Mouse (Mus musculus) intestine, postnatal 0 days (tissue): ENCODE results near the gene Dkc1. TPM values are rescaled to one million over a fixed set of nuclear protein-coding genes. Genes with fewer than 3 reads are reported as not detected.
"Not testable (repeated sequence)": the region's sequence is repeated elsewhere in the genome, so short reads cannot be mapped to it uniquely, and the experiment has no call there.

Experiments used
- ATAC-seq: fragments of 200-750 bp; cut with Nextera tagmentation; 2 replicates; pipeline ENCODE4 v1.8.0; 2017; ENCODE audit warnings: mild to moderate bottlenecking, moderate TSS enrichment, moderate library complexity
- H3K27ac ChIP-seq: fragments of 300-500 bp; sonication (generic); 2 replicates; pipeline ENCODE4 v1.5.1; 2014; ENCODE audit warnings: mild to moderate bottlenecking, low read depth, low read length, moderate library complexity
- H3K27me3 ChIP-seq: fragments of 300-500 bp; sonication (generic); replicated peaks from 2 replicates; pipeline ENCODE4 v1.6.1; 2014; ENCODE audit warnings: low read length, mixed read lengths; ENCODE audit not compliant: control insufficient read depth, insufficient read depth
- H3K36me3 ChIP-seq: fragments of 300-500 bp; sonication (generic); 2 replicates; pipeline ENCODE4 v1.6.1; 2014; ENCODE audit warnings: mild to moderate bottlenecking, moderate library complexity; ENCODE audit not compliant: control insufficient read depth, insufficient read depth
- H3K4me1 ChIP-seq: fragments of 300-500 bp; sonication (generic); replicated peaks from 2 replicates; pipeline ENCODE4 v1.6.1; 2014; ENCODE audit warnings: antibody characterized with exemption, low read length, mixed read lengths; ENCODE audit not compliant: control insufficient read depth, insufficient read depth
- H3K4me2 ChIP-seq: fragments of 300-500 bp; sonication (generic); replicated peaks from 2 replicates; pipeline ENCODE4 v1.6.1; 2014; ENCODE audit warnings: low read depth, mild to moderate bottlenecking, moderate library complexity
- H3K4me3 ChIP-seq: fragments of 300-500 bp; sonication (generic); 2 replicates; pipeline ENCODE4 v1.5.1; 2014; ENCODE audit warnings: low read depth, low read length
- H3K9ac ChIP-seq: fragments of 300-500 bp; sonication (generic); 2 replicates; pipeline ENCODE4 v1.6.1; 2014; ENCODE audit warnings: mild to moderate bottlenecking, low read depth, low read length
- H3K9me3 ChIP-seq: fragments of 300-500 bp; sonication (generic); 2 replicates; pipeline ENCODE4 v1.6.1; 2016; ENCODE audit warnings: mixed run types; ENCODE audit not compliant: control insufficient read depth
- CTCF ChIP-seq: sonication (generic); IDR thresholded peaks from 2 replicates; pipeline ENCODE4 v1.5.1; 2016; ENCODE audit warnings: low read depth, mild to moderate bottlenecking, control low read depth, antibody characterized with exemption, moderate library complexity
- WGBS: fragments of 180-500 bp; shearing (Covaris S2); extraction: QIAGEN DNeasy Blood & Tissue Kit; methylation state at CpG from one replicate; pipeline ENCODE4 v1.1.7; 2014; 5-methylcytosine and 5-hydroxymethylcytosine counted together
- polyA plus RNA-seq: library from polyadenylated mRNA; unstranded; fragments of >200 nt; fragmentation: Nextera tagmentation; extraction: Ambion mirVana; gene quantifications from 2 replicates; pipeline ENCODE4 v1.2.1, GENCODE M21; 2015

Dkc1 gene
- polyA plus RNA-seq, 1 experiment from 2014 or later, result 27.3 TPM

GRCm38 (mm10) chrX:75136938-75137337, 41.3 kb downstream of the Dkc1 start:
- Histone ChIP-seq H3K4me1 (no peaks in the 10 kb centered on the region), H3K36me3 (no peaks in the 10 kb centered on the region), H3K4me3 (no peak overlapping the region), H3K27me3 (no peaks in the 10 kb centered on the region), H3K9ac (no peak overlapping the region), H3K27ac (peak overlapping the region; percentile 50; the same call in 1 of the 2 replicates), H3K4me2 (no peak overlapping the region), H3K9me3 (no peaks in the 10 kb centered on the region)
- peak; percentile 91 for ATAC-seq
- no peak for TF ChIP-seq CTCF

DNA sequence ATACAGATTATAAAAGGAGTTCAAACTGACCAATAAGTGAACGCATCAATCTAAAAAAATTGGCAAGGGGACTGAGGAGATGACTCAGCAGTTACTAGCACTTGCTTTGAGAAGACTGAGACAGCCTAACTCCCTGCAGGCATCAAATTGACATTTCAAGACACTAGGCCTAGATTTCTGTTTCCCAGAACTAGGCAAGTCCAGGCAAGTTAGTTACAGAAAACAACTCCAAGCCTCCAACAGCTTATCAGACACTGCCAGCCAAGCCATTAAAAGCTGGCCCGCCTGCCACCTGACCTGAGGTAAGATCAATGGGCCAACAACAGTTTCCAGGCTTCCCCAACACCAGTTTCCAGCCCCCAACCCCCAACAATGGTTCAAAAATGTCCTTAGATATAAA, 42.1 kb downstream of the Dkc1 start:
- peak; percentile 46; the same call in 1 of the 2 replicates for ATAC-seq
- no peak overlapping the region for H3K9ac ChIP-seq
- 71% methylated on average over 2 of the region's 2 CpGs for WGBS

GRCm38 (mm10) chrX:75138182-75138581, 42.5 kb downstream of the Dkc1 start:
- H3K36me3 ChIP-seq, result no peaks in the 10 kb centered on the region
- no peak overlapping the region for H3K4me2 ChIP-seq
- no peaks in the 10 kb centered on the region for H3K9me3 ChIP-seq
- no peak for ATAC-seq
- H3K4me1 ChIP-seq, result no peaks in the 10 kb centered on the region
- TF ChIP-seq CTCF, result no peak
- no peak overlapping the region for H3K27ac ChIP-seq
- no peak overlapping the region for H3K4me3 ChIP-seq
- H3K9ac ChIP-seq, result no peak overlapping the region
- no peaks in the 10 kb centered on the region for H3K27me3 ChIP-seq
- WGBS, result 94% methylated on average over 2 of the region's 2 CpGs

More for the DNA sequence above, 42.1 kb downstream of the Dkc1 start:
- Histone ChIP-seq H3K4me1 (no peaks in the 10 kb centered on the region), H3K9me3 (no peaks in the 10 kb centered on the region), H3K4me3 (no peak overlapping the region), H3K27me3 (no peaks in the 10 kb centered on the region), H3K36me3 (no peaks in the 10 kb centered on the region), H3K4me2 (no peak overlapping the region), H3K27ac (no peak overlapping the region)
- no peak for TF ChIP-seq CTCF

- ATAC-seq, result peak; percentile 36; the same call in 1 of the 2 replicates
- not testable (repeated sequence) for H3K4me1 ChIP-seq, H3K36me3 ChIP-seq, H3K9me3 ChIP-seq, H3K4me3 ChIP-seq, H3K27ac ChIP-seq, H3K9ac ChIP-seq, H3K27me3 ChIP-seq
- H3K4me2 ChIP-seq, result peak overlapping the region; percentile 57
- 34% methylated on average over 24 of the region's 42 CpGs for WGBS
These were observed 47.5 kb downstream of the Dkc1 start for GRCm38 (mm10) chrX:75143124-75143555.

DNA sequence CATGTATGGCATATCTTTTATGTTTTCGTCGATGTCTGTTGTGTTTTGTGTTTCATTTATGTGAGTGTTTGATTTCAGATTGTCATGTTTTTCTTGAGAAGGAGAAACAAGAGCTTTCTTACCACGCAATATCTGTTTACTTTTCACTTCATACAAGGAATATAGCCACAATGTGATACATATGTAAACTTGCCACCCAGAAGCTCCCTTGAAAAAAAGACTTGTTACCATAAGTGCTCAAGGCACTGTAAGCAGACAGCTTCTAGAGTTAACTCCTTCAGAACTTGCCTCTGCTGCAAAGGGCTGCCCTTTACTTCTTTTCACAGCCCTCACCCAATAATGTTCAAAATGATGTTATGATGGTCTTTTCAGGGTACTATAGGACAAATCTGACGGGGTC, 52.8 kb downstream of the Dkc1 start:
- Histone ChIP-seq H3K27ac (no peak overlapping the region), H3K27me3 (no peaks in the 10 kb centered on the region), H3K4me3 (no peak overlapping the region), H3K4me1 (no peaks in the 10 kb centered on the region), H3K9ac (no peak overlapping the region), H3K36me3 (no peaks in the 10 kb centered on the region), H3K9me3 (no peaks in the 10 kb centered on the region), H3K4me2 (no peak overlapping the region)
- no peak for ATAC-seq
- no peak for TF ChIP-seq CTCF
- whole genome bisulfite sequencing, result 67% methylated on average over 4 of the region's 4 CpGs

GRCm38 (mm10) chrX:75150304-75150703, 54.6 kb downstream of the Dkc1 start:
- Histone ChIP-seq H3K36me3 (no peaks in the 10 kb centered on the region), H3K4me2 (no peak overlapping the region), H3K9ac (no peak overlapping the region), H3K9me3 (no peaks in the 10 kb centered on the region), H3K4me3 (no peak overlapping the region), H3K27ac (no peak overlapping the region), H3K4me1 (no peaks in the 10 kb centered on the region), H3K27me3 (no peaks in the 10 kb centered on the region)
- no peak for TF ChIP-seq CTCF
- WGBS, result 78% methylated on average over 2 of the region's 2 CpGs
- no peak for ATAC-seq

GRCm38 (mm10) chrX:75152249-75152648, 56.6 kb downstream of the Dkc1 start:
- TF ChIP-seq CTCF, result no peak

More at GRCm38 (mm10) chrX:75152249-75152648, 56.6 kb downstream of the Dkc1 start:
- Histone ChIP-seq H3K27me3 (no peaks in the 10 kb centered on the region), H3K4me2 (no peak overlapping the region), H3K27ac (no peak overlapping the region), H3K9ac (no peak overlapping the region), H3K9me3 (no peaks in the 10 kb centered on the region), H3K4me3 (no peak overlapping the region), H3K4me1 (no peaks in the 10 kb centered on the region), H3K36me3 (no peaks in the 10 kb centered on the region)
- 18% methylated on average over 1 of the region's 1 CpGs for WGBS
- ATAC-seq, result peak; percentile 82
